Mouse (Mus musculus) stomach, embryonic 15.5 days (tissue): ENCODE data around the gene Nrtn. TPM values are rescaled to one million over a fixed set of nuclear protein-coding genes. Genes with fewer than 3 reads are reported as not detected.
A peak's percentile ranks its signal among the peaks of the same experiment; 100 is the strongest.

Source experiments
- ATAC-seq: fragments of 200-750 bp; cut with Nextera tagmentation; 2 replicates; pipeline ENCODE4 v1.8.0; 2017; ENCODE audit warnings: low read depth, moderate number of reproducible peaks, moderate TSS enrichment; ENCODE audit not compliant: insufficient read depth, low FRiP score
- H3K27ac ChIP-seq: fragments of 300-500 bp; sonication (generic); 2 replicates; pipeline ENCODE4 v1.5.1; 2015; ENCODE audit warnings: mild to moderate bottlenecking, inconsistent platforms
- H3K27me3 ChIP-seq: fragments of 300-500 bp; sonication (generic); replicated peaks from 2 replicates; pipeline ENCODE4 v1.6.1; 2015; ENCODE audit warnings: inconsistent platforms
- H3K36me3 ChIP-seq: fragments of 300-500 bp; sonication (generic); 2 replicates; pipeline ENCODE4 v1.6.1; 2015; ENCODE audit warnings: inconsistent platforms
- H3K4me1 ChIP-seq: fragments of 300-500 bp; sonication (generic); 2 replicates; pipeline ENCODE4 v1.6.1; 2015; ENCODE audit warnings: inconsistent platforms
- H3K4me2 ChIP-seq: fragments of 300-500 bp; sonication (generic); 2 replicates; pipeline ENCODE4 v1.6.1; 2015; ENCODE audit warnings: mild to moderate bottlenecking, inconsistent platforms
- H3K4me3 ChIP-seq: fragments of 300-500 bp; sonication (generic); replicated peaks from 2 replicates; pipeline ENCODE4 v1.5.1; 2015; ENCODE audit warnings: inconsistent platforms
- H3K9ac ChIP-seq: fragments of 300-500 bp; sonication (generic); 2 replicates; pipeline ENCODE4 v1.6.1; 2015; ENCODE audit warnings: inconsistent platforms
- H3K9me3 ChIP-seq: fragments of 300-500 bp; sonication (generic); 2 replicates; pipeline ENCODE4 v1.6.1; 2016; ENCODE audit warnings: inconsistent platforms
- WGBS: fragments of 180-500 bp; shearing (Covaris S2); methylation state at CpG from one replicate; pipeline ENCODE4 v1.1.7; 2015; 5-methylcytosine and 5-hydroxymethylcytosine counted together
- polyA plus RNA-seq: library from polyadenylated mRNA; unstranded; fragments of >200 nt; fragmentation: Nextera tagmentation; extraction: Ambion mirVana; gene quantifications from 2 replicates; pipeline ENCODE4 v1.2.1, GENCODE M21; 2015

The Nrtn gene
- polyA plus RNA-seq, 1 experiment from 2014 or later = 13.3 TPM

DNA sequence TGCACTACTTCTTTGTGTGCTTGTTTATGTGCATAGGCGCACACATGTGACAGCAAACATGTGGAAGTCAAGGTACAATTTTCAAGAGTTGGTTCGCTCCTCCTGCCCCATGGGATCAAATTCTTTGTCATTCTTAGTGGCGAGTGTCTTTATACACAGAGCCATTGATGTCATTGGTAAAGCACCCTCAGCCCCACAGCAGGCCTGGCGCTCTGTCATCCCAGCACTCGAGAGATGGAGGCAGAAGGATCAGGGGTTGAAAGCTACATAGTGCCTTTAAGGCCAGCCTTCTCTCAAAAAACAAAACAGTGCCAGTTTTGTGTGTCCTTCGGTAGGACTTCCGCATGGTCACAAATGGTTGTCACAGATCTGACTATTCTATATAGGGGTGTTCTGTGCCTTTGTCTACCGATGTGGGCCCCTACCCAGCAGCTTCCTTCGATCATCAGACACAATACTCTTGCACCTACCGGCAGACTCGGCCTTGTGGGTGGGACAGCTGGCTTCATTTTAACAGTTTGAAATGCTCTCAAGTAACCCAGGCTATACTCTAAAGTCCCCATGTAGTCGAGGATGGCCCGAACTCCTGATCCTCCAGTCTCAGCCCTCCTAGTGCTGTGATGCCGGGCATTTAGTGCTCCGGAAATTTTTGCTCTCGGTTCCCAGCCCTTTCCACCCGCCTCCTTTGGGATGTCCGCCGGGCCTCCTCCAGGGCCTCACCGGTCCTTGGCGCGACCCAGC, 41.2 kb downstream of the Nrtn start:
- 23% methylated on average over 22 of the region's 22 CpGs for WGBS

DNA sequence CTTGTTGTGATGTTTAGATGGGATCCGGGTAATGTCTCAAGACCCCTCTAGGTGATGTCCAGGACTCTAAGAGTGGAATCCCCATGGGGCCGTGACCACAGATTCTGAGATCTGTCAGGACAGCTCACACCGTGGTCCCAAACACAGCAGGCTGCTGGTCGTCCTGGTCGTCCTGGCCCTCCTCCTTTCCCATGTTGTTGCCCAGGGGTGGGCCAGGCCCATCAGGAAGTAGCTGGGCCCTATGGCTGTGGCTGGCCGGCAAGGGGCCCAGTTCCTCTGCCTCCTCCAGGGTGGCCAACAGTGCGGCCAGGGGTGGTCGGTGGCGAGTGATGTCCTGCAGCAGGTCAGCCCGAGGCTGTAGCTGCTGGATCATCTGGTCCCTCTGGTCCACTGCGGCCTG, 42.0 kb downstream of the Nrtn start:
- H3K9ac ChIP-seq = no peak overlapping the region
- H3K4me3 ChIP-seq = peak overlapping the region; percentile 81
- H3K36me3 ChIP-seq = peaks cover 24% of the 10 kb centered on the region
- H3K4me1 ChIP-seq = peaks cover 25% of the 10 kb centered on the region
- H3K9me3 ChIP-seq = no peaks in the 10 kb centered on the region
- no peaks in the 10 kb centered on the region for H3K27me3 ChIP-seq
- peak overlapping the region; percentile 74 for H3K4me2 ChIP-seq
- no peak overlapping the region for H3K27ac ChIP-seq
- WGBS = 54% methylated on average over 11 of the region's 11 CpGs
- ATAC-seq = no peak

More for the DNA sequence above, 41.2 kb downstream of the Nrtn start:
- H3K4me2 ChIP-seq = peak overlapping the region; percentile 74
- peak overlapping the region; percentile 81 for H3K4me3 ChIP-seq
- ATAC-seq = no peak
- peak overlapping the region; percentile 83 for H3K9ac ChIP-seq
- peaks cover 18% of the 10 kb centered on the region for H3K36me3 ChIP-seq
- H3K9me3 ChIP-seq = no peaks in the 10 kb centered on the region
- H3K27me3 ChIP-seq = no peaks in the 10 kb centered on the region
- peaks cover 25% of the 10 kb centered on the region for H3K4me1 ChIP-seq
- peak overlapping the region; percentile 86 for H3K27ac ChIP-seq

DNA sequence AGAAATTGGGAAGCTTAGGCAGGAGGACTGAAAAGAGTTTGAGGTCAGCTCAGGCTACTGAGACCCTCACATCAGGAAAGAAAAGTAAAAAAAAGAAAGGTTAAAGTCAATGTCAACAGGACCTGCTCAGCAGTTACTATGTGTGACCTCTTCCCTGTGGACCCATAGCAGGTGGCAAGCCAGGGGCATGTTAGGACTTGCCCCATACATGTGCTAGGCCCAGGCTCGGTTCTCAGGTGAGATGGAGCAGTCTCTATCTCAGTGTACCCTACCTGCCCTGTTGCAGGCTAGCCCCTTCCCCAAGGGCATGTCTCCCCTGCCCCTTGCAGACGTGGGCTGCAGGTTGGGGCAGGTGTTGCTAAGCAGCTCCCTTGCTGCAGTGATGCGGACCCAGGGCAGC, 47.6 kb downstream of the Nrtn start:
- Histone ChIP-seq H3K27me3 (no peaks in the 10 kb centered on the region), H3K9me3 (no peaks in the 10 kb centered on the region), H3K4me1 (no peaks in the 10 kb centered on the region), H3K4me2 (no peak overlapping the region), H3K4me3 (no peak overlapping the region), H3K27ac (no peak overlapping the region), H3K9ac (no peak overlapping the region), H3K36me3 (peaks cover 78% of the 10 kb centered on the region)
- 79% methylated on average over 3 of the region's 3 CpGs for WGBS
- ATAC-seq = no peak

DNA sequence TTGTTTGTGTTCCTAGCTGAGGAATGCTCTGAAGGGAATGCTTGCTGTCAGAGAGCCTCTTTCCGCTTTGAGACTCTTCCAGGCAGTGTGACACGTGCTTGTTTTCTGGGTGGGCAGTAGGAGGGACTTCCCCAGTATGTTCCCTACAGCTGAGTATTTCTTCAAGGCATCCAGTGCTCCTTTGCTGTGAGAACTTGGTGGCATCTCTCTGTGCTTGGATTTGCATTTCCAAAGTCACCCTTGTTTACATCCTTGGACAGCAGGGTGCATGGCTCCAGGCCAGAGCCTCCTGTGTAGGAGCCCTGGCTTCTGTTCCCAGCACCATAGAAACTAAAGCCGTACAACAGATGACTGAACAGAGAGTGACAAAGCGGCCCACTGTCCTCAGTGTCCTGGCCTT, 48.6 kb downstream of the Nrtn start:
- no peaks in the 10 kb centered on the region for H3K9me3 ChIP-seq
- WGBS = 85% methylated on average over 4 of the region's 4 CpGs
- ATAC-seq = no peak

DNA sequence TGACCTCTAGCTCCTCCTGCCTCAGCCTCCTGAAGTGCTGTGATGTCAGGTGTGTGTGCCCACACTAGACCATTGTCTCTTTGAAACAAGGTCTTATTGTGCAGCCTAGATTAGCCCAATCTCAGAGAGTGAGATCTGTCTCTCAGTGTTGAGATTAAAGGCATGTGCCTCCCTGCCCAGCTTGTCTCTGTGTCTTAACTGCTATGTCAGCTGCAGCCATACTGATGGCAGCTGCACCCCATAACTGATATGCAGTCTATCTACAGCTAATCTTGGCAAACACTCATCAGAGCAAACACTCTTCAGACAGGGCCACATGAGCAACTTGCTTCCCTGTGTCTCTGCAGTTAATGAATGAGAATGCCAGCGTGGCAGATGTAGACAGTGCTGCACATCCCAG, 50.8 kb downstream of the Nrtn start:
- Histone ChIP-seq H3K4me1 (no peaks in the 10 kb centered on the region), H3K4me2 (no peak overlapping the region), H3K9me3 (no peaks in the 10 kb centered on the region), H3K27me3 (no peaks in the 10 kb centered on the region), H3K27ac (no peak overlapping the region), H3K9ac (no peak overlapping the region), H3K36me3 (peaks cover 90% of the 10 kb centered on the region), H3K4me3 (no peak overlapping the region)
- WGBS = 90% methylated on average over 1 of the region's 1 CpGs
- ATAC-seq = no peak

More for the DNA sequence above, 48.6 kb downstream of the Nrtn start:
- H3K4me3 ChIP-seq = no peak overlapping the region
- H3K27me3 ChIP-seq = no peaks in the 10 kb centered on the region
- H3K27ac ChIP-seq = no peak overlapping the region
- peaks cover 86% of the 10 kb centered on the region for H3K36me3 ChIP-seq
- no peak overlapping the region for H3K4me2 ChIP-seq
- no peak overlapping the region for H3K9ac ChIP-seq
- no peaks in the 10 kb centered on the region for H3K4me1 ChIP-seq

DNA sequence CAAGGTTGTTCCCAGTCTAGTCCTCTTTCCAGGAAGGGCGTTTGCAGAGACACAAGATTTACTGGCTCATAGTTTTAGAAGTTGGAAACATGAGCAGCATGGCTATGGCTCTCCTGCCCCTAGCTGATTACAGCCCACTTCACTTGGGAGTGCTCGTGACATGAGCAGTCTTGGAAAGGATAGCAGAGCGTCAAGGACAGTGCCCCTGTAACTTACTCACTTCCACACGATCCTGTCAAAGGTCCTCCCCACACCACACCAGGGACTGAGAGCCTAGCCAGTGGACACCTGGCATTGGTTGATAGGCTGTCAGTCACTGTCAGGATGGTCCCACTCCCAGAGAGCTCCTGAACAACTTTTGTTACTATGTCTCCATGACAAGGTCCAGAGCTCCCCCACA, 54.3 kb downstream of the Nrtn start:
- H3K9me3 ChIP-seq = no peaks in the 10 kb centered on the region
- no peaks in the 10 kb centered on the region for H3K27me3 ChIP-seq
- no peak overlapping the region for H3K27ac ChIP-seq
- no peak overlapping the region for H3K4me2 ChIP-seq
- no peak overlapping the region for H3K4me3 ChIP-seq
- ATAC-seq = no peak
- WGBS = 90% methylated on average over 4 of the region's 4 CpGs
- H3K4me1 ChIP-seq = no peaks in the 10 kb centered on the region
- H3K36me3 ChIP-seq = peaks cover 88% of the 10 kb centered on the region
- H3K9ac ChIP-seq = no peak overlapping the region

Other genes starting within 250 kb of the Nrtn start
- not detected in 2 replicates for gene Znrf4, start 245.1 kb downstream of the Nrtn start, polyA plus RNA-seq
- 9.5 and 10.7 TPM in 2 replicates for gene Gm20219, start 203.1 kb downstream of the Nrtn start, polyA plus RNA-seq
- 77.9 and 82.7 TPM in 2 replicates for gene Safb2, start 172.9 kb downstream of the Nrtn start, polyA plus RNA-seq
- 95.8 and 106 TPM in 2 replicates for gene Safb, start 172.7 kb downstream of the Nrtn start, polyA plus RNA-seq
- gene 2410015M20Rik, start 147.8 kb downstream of the Nrtn start, polyA plus RNA-seq = 230 and 238 TPM in 2 replicates
- 1,749 and 1,789 TPM in 2 replicates for gene Rpl36, start 144.1 kb downstream of the Nrtn start, polyA plus RNA-seq
- gene Lonp1, start 130.6 kb downstream of the Nrtn start, polyA plus RNA-seq = 59.1 and 59.2 TPM in 2 replicates
- 0.30 and 0.48 TPM in 2 replicates for gene Catsperd, start 129.4 kb downstream of the Nrtn start, polyA plus RNA-seq
- gene Ranbp3, start 84.2 kb downstream of the Nrtn start, polyA plus RNA-seq = 75.9 and 81.6 TPM in 2 replicates
- gene Ndufa11, start 39.8 kb downstream of the Nrtn start, polyA plus RNA-seq = 437 and 463 TPM in 2 replicates
- gene Vmac, start 39.5 kb downstream of the Nrtn start, polyA plus RNA-seq = 16.9 and 21.5 TPM in 2 replicates
- 40.1 and 48.2 TPM in 2 replicates for gene Dus3l, start 7.2 kb upstream of the Nrtn start, polyA plus RNA-seq
- 1.3 and 1.4 TPM in 2 replicates for gene Prr22, start 12.7 kb upstream of the Nrtn start, polyA plus RNA-seq
- gene Rfx2, start 73.5 kb upstream of the Nrtn start, polyA plus RNA-seq = 6.1 and 6.6 TPM in 2 replicates
- gene Acsbg2, start 116.9 kb upstream of the Nrtn start, polyA plus RNA-seq = not detected in 2 replicates
- 0.31 and 0.63 TPM in 2 replicates for gene 1700061G19Rik, start 117.9 kb upstream of the Nrtn start, polyA plus RNA-seq
- gene Mllt1, start 177.9 kb upstream of the Nrtn start, polyA plus RNA-seq = 39.8 and 43.7 TPM in 2 replicates
- 0.06 and 0.15 TPM in 2 replicates for gene Acer1, start 224.6 kb upstream of the Nrtn start, polyA plus RNA-seq
- gene Clpp, start 232.8 kb upstream of the Nrtn start, polyA plus RNA-seq = 144 and 147 TPM in 2 replicates
- gene Alkbh7, start 239.8 kb upstream of the Nrtn start, polyA plus RNA-seq = 36.6 and 38.9 TPM in 2 replicates
- gene Pspn, start 242.5 kb upstream of the Nrtn start, polyA plus RNA-seq = 0.32 and 0.43 TPM in 2 replicates